ENCODE assay signal across 10 mouse cellular contexts in genomic region chr3:108435701-108436379, GRCm38 (mm10). TPM values are rescaled to one million over a fixed set of nuclear protein-coding genes. Genes with fewer than 3 reads are reported as not detected.
A peak's percentile ranks its signal among the peaks of the same experiment; 100 is the strongest.
DNase-seq lines count a peak whose midpoint lies in the region; ATAC-seq and TF ChIP-seq lines count a peak whose summit lies in the region.
"Had no signal": no experiment of that assay in that cellular context is flagged by ENCODE, and none has a peak within 500 bp of the region (broad histone marks: within the 10 kb centered on the region; RNA-seq: fewer than 3 reads in every experiment).

No protein-coding gene starts in this region.

- TF ChIP-seq CTCF in intestine, postnatal 0 days (IDR thresholded peaks at IDR 0.05; ENCODE audit: low read depth) = no peak

- 86% methylated on average over 17 of the region's 17 CpGs for WGBS in intestine, postnatal 0 days
- 82% methylated on average over 17 of the region's 17 CpGs for WGBS in intestine, embryonic 15.5 days
- 85% methylated on average over 17 of the region's 17 CpGs for WGBS in neural tube, embryonic 11.5 days
- 77% methylated on average over 17 of the region's 17 CpGs for WGBS in hindbrain, embryonic 14.5 days
- 66% methylated on average over 17 of the region's 17 CpGs for WGBS in neural tube, embryonic 15.5 days
- WGBS in limb, embryonic 10.5 days = 91% methylated on average over 17 of the region's 17 CpGs

- H3K27me3 ChIP-seq in intestine, postnatal 0 days (replicated peaks; ENCODE audit: control insufficient read depth, insufficient read depth, low read length) = no peaks in the 10 kb centered on the region
- H3K27me3 ChIP-seq in intestine, embryonic 15.5 days (replicated peaks) = no peaks in the 10 kb centered on the region
- H3K27me3 ChIP-seq in neural tube, embryonic 11.5 days (ENCODE audit: control insufficient read depth, insufficient read depth, low read length) = no peaks in the 10 kb centered on the region
- H3K27me3 ChIP-seq in hindbrain, embryonic 14.5 days (ENCODE audit: control insufficient read depth, insufficient read depth, low read length) = no peaks in the 10 kb centered on the region
- no peaks in the 10 kb centered on the region for H3K27me3 ChIP-seq in neural tube, embryonic 15.5 days (replicated peaks)
- no peaks in the 10 kb centered on the region for H3K27me3 ChIP-seq in limb, embryonic 10.5 days (ENCODE audit: low read depth, poor library complexity, severe bottlenecking)
- H3K27me3 ChIP-seq: limb, embryonic 12.5 days had no signal

- H3K4me3 ChIP-seq in intestine, postnatal 0 days (ENCODE audit: low read depth, low read length) = no peak overlapping the region
- no peak overlapping the region for H3K4me3 ChIP-seq in intestine, embryonic 15.5 days (replicated peaks)
- H3K4me3 ChIP-seq in neural tube, embryonic 11.5 days (ENCODE audit: low read depth, low read length) = no peak overlapping the region
- no peak overlapping the region for H3K4me3 ChIP-seq in hindbrain, embryonic 14.5 days (replicated peaks; ENCODE audit: low read length)
- H3K4me3 ChIP-seq in neural tube, embryonic 15.5 days (replicated peaks) = no peak overlapping the region
- no peak overlapping the region for H3K4me3 ChIP-seq in limb, embryonic 10.5 days
- H3K4me3 ChIP-seq: limb, embryonic 12.5 days had no signal

- no peak for DNase-seq in neural tube, embryonic 11.5 days (ENCODE audit: low spot score)
- DNase-seq in neural tube, embryonic 10.5 days (ENCODE audit: extremely low spot score, low spot score) = no peak
- no peak for DNase-seq in hindbrain, embryonic 14.5 days (ENCODE audit: low spot score)
- no peak for DNase-seq in left cerebral cortex, postnatal 25 days (ENCODE audit: low spot score in 2 of 2)
- no peak for DNase-seq in limb, embryonic 10.5 days (ENCODE audit: low spot score)
- DNase-seq: thymus, postnatal 36 days had no signal

- intact Hi-C loops in left cerebral cortex, postnatal 25 days (cut with DNase I) = loop anchor here (5.0 kb wide), 1 partner anchor 34 kb away; no protein-coding TSS in a partner anchor

- H3K4me1 ChIP-seq in intestine, postnatal 0 days (replicated peaks; ENCODE audit: control insufficient read depth, insufficient read depth, low read length) = no peaks in the 10 kb centered on the region
- 0 out of 2 replicates have a peak, but pooled peaks cover 2% of the 10 kb centered on the region for H3K4me1 ChIP-seq in intestine, embryonic 15.5 days (replicated peaks)
- peaks cover 30% of the 10 kb centered on the region for H3K4me1 ChIP-seq in neural tube, embryonic 11.5 days (ENCODE audit: control insufficient read depth, insufficient read depth, low read length)
- peaks cover 21% of the 10 kb centered on the region for H3K4me1 ChIP-seq in hindbrain, embryonic 14.5 days (replicated peaks; ENCODE audit: control insufficient read depth, insufficient read depth, low read length)
- peaks cover 26% of the 10 kb centered on the region for H3K4me1 ChIP-seq in neural tube, embryonic 15.5 days
- H3K4me1 ChIP-seq in limb, embryonic 10.5 days = no peaks in the 10 kb centered on the region
- H3K4me1 ChIP-seq: limb, embryonic 12.5 days had no signal

- no peak for ATAC-seq in intestine, postnatal 0 days
- ATAC-seq in intestine, embryonic 15.5 days = no peak
- ATAC-seq in neural tube, embryonic 11.5 days (ENCODE audit: insufficient read depth, low FRiP score, low TSS enrichment) = no peak
- no peak for ATAC-seq in hindbrain, embryonic 14.5 days (ENCODE audit: low FRiP score)
- no peak for ATAC-seq in neural tube, embryonic 15.5 days (ENCODE audit: low FRiP score)

- peak overlapping the region; percentile 28; the same call in 1 of the 2 replicates for H3K27ac ChIP-seq in intestine, postnatal 0 days (ENCODE audit: low read depth, low read length)
- H3K27ac ChIP-seq in intestine, embryonic 15.5 days = no peak overlapping the region
- peak overlapping the region; percentile 91 for H3K27ac ChIP-seq in neural tube, embryonic 11.5 days (ENCODE audit: low read depth, low read length)
- peak overlapping the region; percentile 85 for H3K27ac ChIP-seq in hindbrain, embryonic 14.5 days
- H3K27ac ChIP-seq in neural tube, embryonic 15.5 days (replicated peaks) = peak overlapping the region; percentile 76
- no peak overlapping the region for H3K27ac ChIP-seq in limb, embryonic 10.5 days
- H3K27ac ChIP-seq: limb, embryonic 12.5 days had no signal

- peaks cover 54% of the 10 kb centered on the region for H3K36me3 ChIP-seq in intestine, postnatal 0 days (ENCODE audit: control insufficient read depth, insufficient read depth)
- H3K36me3 ChIP-seq in intestine, embryonic 15.5 days = peaks cover 32% of the 10 kb centered on the region
- H3K36me3 ChIP-seq in neural tube, embryonic 11.5 days (ENCODE audit: control insufficient read depth, insufficient read depth, low read length) = peaks cover 8% of the 10 kb centered on the region
- peaks cover 63% of the 10 kb centered on the region for H3K36me3 ChIP-seq in hindbrain, embryonic 14.5 days (replicated peaks; ENCODE audit: control insufficient read depth, insufficient read depth)
- H3K36me3 ChIP-seq in neural tube, embryonic 15.5 days = peaks cover 41% of the 10 kb centered on the region
- peaks cover 81% of the 10 kb centered on the region for H3K36me3 ChIP-seq in limb, embryonic 10.5 days

- no peaks in the 10 kb centered on the region for H3K9me3 ChIP-seq in intestine, postnatal 0 days (ENCODE audit: control insufficient read depth)
- no peaks in the 10 kb centered on the region for H3K9me3 ChIP-seq in intestine, embryonic 15.5 days
- no peaks in the 10 kb centered on the region for H3K9me3 ChIP-seq in neural tube, embryonic 11.5 days (ENCODE audit: control insufficient read depth, low read length)
- no peaks in the 10 kb centered on the region for H3K9me3 ChIP-seq in hindbrain, embryonic 14.5 days (ENCODE audit: control insufficient read depth, low read length)
- H3K9me3 ChIP-seq in neural tube, embryonic 15.5 days (replicated peaks) = no peaks in the 10 kb centered on the region
- H3K9me3 ChIP-seq in limb, embryonic 10.5 days (replicated peaks) = no peaks in the 10 kb centered on the region
- H3K9me3 ChIP-seq: limb, embryonic 12.5 days had no signal

- H3K9ac ChIP-seq in intestine, postnatal 0 days (ENCODE audit: low read depth, low read length) = no peak overlapping the region
- no peak overlapping the region for H3K9ac ChIP-seq in intestine, embryonic 15.5 days
- H3K9ac ChIP-seq in neural tube, embryonic 11.5 days (ENCODE audit: low read length) = 0 out of 2 replicates have a peak overlapping the region, but pooled peaks have one; percentile 15
- H3K9ac ChIP-seq in hindbrain, embryonic 14.5 days = no peak overlapping the region
- H3K9ac ChIP-seq in neural tube, embryonic 15.5 days (replicated peaks) = no peak overlapping the region
- H3K9ac ChIP-seq: limb, embryonic 12.5 days had no signal

- no peak overlapping the region for H3K4me2 ChIP-seq in intestine, postnatal 0 days (replicated peaks; ENCODE audit: low read depth)
- H3K4me2 ChIP-seq in intestine, embryonic 15.5 days (replicated peaks) = no peak overlapping the region
- H3K4me2 ChIP-seq in neural tube, embryonic 11.5 days (ENCODE audit: low read depth) = no peak overlapping the region
- no peak overlapping the region for H3K4me2 ChIP-seq in hindbrain, embryonic 14.5 days (replicated peaks)
- H3K4me2 ChIP-seq in neural tube, embryonic 15.5 days = no peak overlapping the region
- H3K4me2 ChIP-seq: limb, embryonic 12.5 days had no signal

RNA-seq across cellular contexts. Expression of gene Sars, which starts 9.2 kb away (rescaled TPM):
- 99.5 and 106 TPM in 2 replicates for polyA plus RNA-seq in intestine, postnatal 0 days (2015; fragmentation: Nextera tagmentation; extraction: Ambion mirVana)
- polyA plus RNA-seq in intestine, embryonic 15.5 days (2015; fragmentation: Nextera tagmentation; extraction: Ambion mirVana) = 145 and 150 TPM in 2 replicates
- polyA plus RNA-seq in neural tube, embryonic 11.5 days (2014; fragmentation: Nextera tagmentation; extraction: Ambion mirVana) = 214 and 216 TPM in 2 replicates
- 207 and 222 TPM in 2 replicates for polyA plus RNA-seq in hindbrain, embryonic 14.5 days (2014; fragmentation: Nextera tagmentation; extraction: Ambion mirVana)
- 206 and 219 TPM in 2 replicates for polyA plus RNA-seq in neural tube, embryonic 15.5 days (2015; fragmentation: Nextera tagmentation; extraction: Ambion mirVana)
- 100 to 1,000 TPM; 207 to 212 TPM for total RNA-seq in left cerebral cortex, postnatal 25 days (2021)
- 117 and 125 TPM in 2 replicates for polyA plus RNA-seq in limb, embryonic 10.5 days (2016; fragmentation: Nextera tagmentation; extraction: Ambion mirVana)

RNA-seq across cellular contexts. Expression of gene Celsr2, which starts 20.5 kb away (rescaled TPM):
- 0.50 and 1.4 TPM in 2 replicates for polyA plus RNA-seq in intestine, postnatal 0 days (2015; fragmentation: Nextera tagmentation; extraction: Ambion mirVana)
- 3.2 and 6.1 TPM in 2 replicates for polyA plus RNA-seq in intestine, embryonic 15.5 days (2015; fragmentation: Nextera tagmentation; extraction: Ambion mirVana)
- polyA plus RNA-seq in neural tube, embryonic 11.5 days (2014; fragmentation: Nextera tagmentation; extraction: Ambion mirVana) = 65.2 and 65.5 TPM in 2 replicates
- 39.4 and 49.7 TPM in 2 replicates for polyA plus RNA-seq in hindbrain, embryonic 14.5 days (2014; fragmentation: Nextera tagmentation; extraction: Ambion mirVana)
- polyA plus RNA-seq in neural tube, embryonic 15.5 days (2015; fragmentation: Nextera tagmentation; extraction: Ambion mirVana) = 34.4 and 35.0 TPM in 2 replicates
- 100 to 1,000 TPM; 160 to 168 TPM for total RNA-seq in left cerebral cortex, postnatal 25 days (2021)
- polyA plus RNA-seq in limb, embryonic 10.5 days (2016; fragmentation: Nextera tagmentation; extraction: Ambion mirVana) = 4.0 and 4.4 TPM in 2 replicates

RNA-seq across cellular contexts. Expression of gene Psrc1, which starts 52.2 kb away (rescaled TPM):
- 3.3 and 5.3 TPM in 2 replicates for polyA plus RNA-seq in intestine, postnatal 0 days (2015; fragmentation: Nextera tagmentation; extraction: Ambion mirVana)
- 28.8 and 30.3 TPM in 2 replicates for polyA plus RNA-seq in intestine, embryonic 15.5 days (2015; fragmentation: Nextera tagmentation; extraction: Ambion mirVana)
- polyA plus RNA-seq in neural tube, embryonic 11.5 days (2014; fragmentation: Nextera tagmentation; extraction: Ambion mirVana) = 52.0 and 54.0 TPM in 2 replicates
- 5.6 and 9.6 TPM in 2 replicates for polyA plus RNA-seq in hindbrain, embryonic 14.5 days (2014; fragmentation: Nextera tagmentation; extraction: Ambion mirVana)
- polyA plus RNA-seq in neural tube, embryonic 15.5 days (2015; fragmentation: Nextera tagmentation; extraction: Ambion mirVana) = 5.5 and 12.4 TPM in 2 replicates
- 10 to 100 TPM; 12.9 to 18.6 TPM for total RNA-seq in left cerebral cortex, postnatal 25 days (2021)
- 96.6 and 100 TPM in 2 replicates for polyA plus RNA-seq in limb, embryonic 10.5 days (2016; fragmentation: Nextera tagmentation; extraction: Ambion mirVana)

Comparison
In these comparisons a context has a peak if more than half of its experiments do, and no peak if none do; other contexts are left out.
1. H3K27ac ChIP-seq: peak in intestine, postnatal 0 days (single experiment), neural tube, embryonic 11.5 days (single experiment), hindbrain, embryonic 14.5 days (single experiment) and neural tube, embryonic 15.5 days (single experiment); none in intestine, embryonic 15.5 days (single experiment) and limb, embryonic 10.5 days (single experiment).